Mouse (Mus musculus) lung, postnatal 0 days (tissue): ENCODE results near the gene Med1. TPM values are rescaled to one million over a fixed set of nuclear protein-coding genes. Genes with fewer than 3 reads are reported as not detected.

ENCODE experiments used
- ATAC-seq: fragments of 200-750 bp; cut with Nextera tagmentation; 2 replicates; pipeline ENCODE4 v1.8.0; 2017; ENCODE audit warnings: moderate library complexity
- DNase-seq: peaks from one replicate; pipeline ENCODE4 v3.0.0-alpha.2; 2016; ENCODE audit warnings: low spot score
- H3K27ac ChIP-seq: fragments of 300-500 bp; sonication (generic); 2 replicates; pipeline ENCODE4 v1.5.1; 2014; ENCODE audit warnings: antibody characterized with exemption, mild to moderate bottlenecking, low read length, mixed read lengths
- H3K27me3 ChIP-seq: fragments of 300-500 bp; sonication (generic); replicated peaks from 2 replicates; pipeline ENCODE4 v1.6.1; 2014; ENCODE audit warnings: low read length, mixed read lengths; ENCODE audit not compliant: insufficient read depth
- H3K36me3 ChIP-seq: fragments of 300-500 bp; sonication (generic); 2 replicates; pipeline ENCODE4 v1.6.1; 2014; ENCODE audit warnings: low read length, mixed read lengths; ENCODE audit not compliant: insufficient read depth
- H3K4me1 ChIP-seq: fragments of 300-500 bp; sonication (generic); 2 replicates; pipeline ENCODE4 v1.6.1; 2014; ENCODE audit warnings: antibody characterized with exemption, low read depth, low read length, mixed read lengths; ENCODE audit not compliant: insufficient read depth
- H3K4me2 ChIP-seq: fragments of 300-500 bp; sonication (generic); replicated peaks from 2 replicates; pipeline ENCODE4 v1.6.1; 2014; ENCODE audit warnings: low read depth, mild to moderate bottlenecking, low read length, moderate library complexity, mixed read lengths
- H3K4me3 ChIP-seq: fragments of 300-500 bp; sonication (generic); 2 replicates; pipeline ENCODE4 v1.5.1; 2014; ENCODE audit warnings: low read depth, low read length
- H3K9ac ChIP-seq: fragments of 300-500 bp; sonication (generic); replicated peaks from 2 replicates; pipeline ENCODE4 v1.6.1; 2014; ENCODE audit warnings: low read depth, mild to moderate bottlenecking
- H3K9me3 ChIP-seq: fragments of 300-500 bp; sonication (generic); 2 replicates; pipeline ENCODE4 v1.6.1; 2016; ENCODE audit warnings: low read length, mixed read lengths
- CTCF ChIP-seq: IDR thresholded peaks from 2 replicates; pipeline ENCODE4 v1.5.1; 2016; ENCODE audit warnings: antibody characterized with exemption, mild to moderate bottlenecking
- EP300 ChIP-seq: IDR thresholded peaks from 2 replicates; pipeline ENCODE4 v1.6.1; 2016; ENCODE audit warnings: antibody characterized with exemption, mild to moderate bottlenecking, control low read depth
- WGBS: fragments of 180-500 bp; shearing (Covaris S2); extraction: QIAGEN DNeasy Blood & Tissue Kit; methylation state at CpG from one replicate; pipeline ENCODE4 v1.1.7; 2014; 5-methylcytosine and 5-hydroxymethylcytosine counted together
- polyA plus RNA-seq: library from polyadenylated mRNA; unstranded; fragments of >200 nt; fragmentation: Nextera tagmentation; extraction: Ambion mirVana; gene quantifications from 2 replicates; pipeline ENCODE4 v1.2.1, GENCODE M21; 2015

Med1 gene
- polyA plus RNA-seq, 1 experiment from 2014 or later, result 32.2 TPM

- Histone ChIP-seq H3K9ac (peak overlapping the region; percentile 84), H3K27ac (peak overlapping the region; percentile 95), H3K4me2 (peak overlapping the region; percentile 92), H3K27me3 (no peaks in the 10 kb centered on the region), H3K4me3 (peak overlapping the region; percentile 85), H3K4me1 (peaks cover 10% of the 10 kb centered on the region; the same call in 1 of the 2 replicates), H3K9me3 (no peaks in the 10 kb centered on the region), H3K36me3 (no peaks in the 10 kb centered on the region)
- peak; percentile 89 for ATAC-seq
- WGBS, result under 1% methylated on average over 25 of the region's 57 CpGs
- no peak for TF ChIP-seq CTCF
- no peak for TF ChIP-seq EP300
- DNase-seq, result peak; percentile 95
Observed at GRCm38 (mm10) chr11:98149304-98149750, 43.8 kb downstream of the Med1 start.

- peak overlapping the region; percentile 92 for H3K4me2 ChIP-seq
- peak overlapping the region; percentile 84 for H3K9ac ChIP-seq
- peak overlapping the region; percentile 95 for H3K27ac ChIP-seq
- DNase-seq, result peak; percentile 60
- peak overlapping the region; percentile 85 for H3K4me3 ChIP-seq
- peak; percentile 27 for ATAC-seq
- WGBS, result 3% methylated on average over 24 of the region's 45 CpGs
- TF ChIP-seq CTCF, result no peak
- no peak for TF ChIP-seq EP300
- no peaks in the 10 kb centered on the region for H3K9me3 ChIP-seq
- H3K4me1 ChIP-seq, result peaks cover 10% of the 10 kb centered on the region; the same call in 1 of the 2 replicates
- no peaks in the 10 kb centered on the region for H3K27me3 ChIP-seq
- no peaks in the 10 kb centered on the region for H3K36me3 ChIP-seq
Observed at GRCm38 (mm10) chr11:98148551-98149301, 44.4 kb downstream of the Med1 start.

- no peak overlapping the region for H3K9ac ChIP-seq
- ATAC-seq (no peak), DNase-seq (no peak)
- peaks cover 10% of the 10 kb centered on the region; the same call in 1 of the 2 replicates for H3K4me1 ChIP-seq
- H3K4me2 ChIP-seq, result no peak overlapping the region
- WGBS, result 81% methylated on average over 7 of the region's 7 CpGs
- no peaks in the 10 kb centered on the region for H3K27me3 ChIP-seq
- H3K27ac ChIP-seq, result no peak overlapping the region
- H3K4me3 ChIP-seq, result no peak overlapping the region
- H3K36me3 ChIP-seq, result no peaks in the 10 kb centered on the region
- no peak for TF ChIP-seq CTCF
- TF ChIP-seq EP300, result no peak
- H3K9me3 ChIP-seq, result no peaks in the 10 kb centered on the region
Observed at GRCm38 (mm10) chr11:98145856-98146255, 47.2 kb downstream of the Med1 start.

- Histone ChIP-seq H3K4me3 (no peak overlapping the region), H3K27me3 (no peaks in the 10 kb centered on the region), H3K4me1 (no peaks in the 10 kb centered on the region; the same call in 1 of the 2 replicates), H3K27ac (no peak overlapping the region), H3K36me3 (no peaks in the 10 kb centered on the region), H3K4me2 (no peak overlapping the region), H3K9ac (no peak overlapping the region), H3K9me3 (no peaks in the 10 kb centered on the region)
- 87% methylated on average over 2 of the region's 2 CpGs for WGBS
- DNase-seq (peak; percentile 16), ATAC-seq (no peak)
- TF ChIP-seq EP300 (no peak), CTCF (0 out of 2 replicates have a peak, but pooled peaks have one; percentile 2)
Observed at GRCm38 (mm10) chr11:98142545-98142944, 50.5 kb downstream of the Med1 start.

- ATAC-seq, result no peak
- Histone ChIP-seq H3K27me3 (no peaks in the 10 kb centered on the region), H3K9ac (no peak overlapping the region), H3K4me1 (no peaks in the 10 kb centered on the region), H3K9me3 (no peaks in the 10 kb centered on the region), H3K4me2 (no peak overlapping the region), H3K36me3 (no peaks in the 10 kb centered on the region), H3K4me3 (no peak overlapping the region), H3K27ac (no peak overlapping the region)
- TF ChIP-seq EP300, result no peak
- no peak for TF ChIP-seq CTCF
- no peak for DNase-seq
- 71% methylated on average over 7 of the region's 7 CpGs for WGBS
Observed at GRCm38 (mm10) chr11:98138894-98139293, 54.2 kb downstream of the Med1 start.

- no peaks in the 10 kb centered on the region for H3K27me3 ChIP-seq
- H3K4me2 ChIP-seq, result no peak overlapping the region
- H3K9ac ChIP-seq, result no peak overlapping the region
- H3K4me1 ChIP-seq, result no peaks in the 10 kb centered on the region
- DNase-seq (no peak), ATAC-seq (no peak)
- no peak overlapping the region for H3K27ac ChIP-seq
- 85% methylated on average over 11 of the region's 11 CpGs for WGBS
- no peaks in the 10 kb centered on the region for H3K9me3 ChIP-seq
- TF ChIP-seq CTCF (no peak), EP300 (no peak)
- no peak overlapping the region for H3K4me3 ChIP-seq
- no peaks in the 10 kb centered on the region for H3K36me3 ChIP-seq
Observed at GRCm38 (mm10) chr11:98137836-98138235, 55.3 kb downstream of the Med1 start.
